Mouse (Mus musculus) kidney, adult 11 months (tissue): ENCODE measurements at regions not wholly inside any gene's neighbourhood (a gene's known extent, or its start where the extent isn't known, plus 50 kb on each side); places are given as distances from the start of the nearest gene placed in this dataset.
"Not testable (repeated sequence)": the region's sequence is repeated elsewhere in the genome, so short reads cannot be mapped to it uniquely, and the experiment has no call there.

Experiments
- DNase-seq: peaks from one replicate; pipeline ENCODE4 v3.0.0; 2022

GRCm38 (mm10) chr5:12639549-12639948 is 256.4 kb downstream of the Sema3d start:
- DNase-seq, result no peak

GRCm38 (mm10) chr5:12646269-12646668 is 263.1 kb downstream of the Sema3d start:
- no peak for DNase-seq

GRCm38 (mm10) chr5:12673666-12674065 is 290.5 kb downstream of the Sema3d start:
- DNase-seq, result no peak

DNA sequence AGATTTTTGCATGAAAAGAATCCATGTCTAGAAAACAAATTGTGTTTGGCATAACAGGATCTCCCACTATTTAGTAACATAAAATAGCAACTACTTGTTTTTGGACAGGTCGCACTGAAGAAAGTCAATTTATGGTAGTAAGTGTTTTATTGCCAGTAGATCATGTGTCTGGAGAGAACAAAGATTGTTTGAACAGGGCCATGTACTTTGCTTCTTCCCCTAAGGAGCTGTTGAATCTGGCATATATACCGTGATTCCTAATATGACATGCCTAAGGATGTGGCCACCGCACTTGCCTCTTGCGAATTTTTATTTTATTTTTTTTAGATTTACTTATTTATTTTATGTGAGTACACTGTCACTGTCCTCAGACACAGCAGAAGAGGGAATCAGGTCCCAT is 290.9 kb downstream of the Sema3d start:
- DNase-seq, result no peak

GRCm38 (mm10) chr5:12676712-12677111 is 293.5 kb downstream of the Sema3d start:
- no peak for DNase-seq

DNA sequence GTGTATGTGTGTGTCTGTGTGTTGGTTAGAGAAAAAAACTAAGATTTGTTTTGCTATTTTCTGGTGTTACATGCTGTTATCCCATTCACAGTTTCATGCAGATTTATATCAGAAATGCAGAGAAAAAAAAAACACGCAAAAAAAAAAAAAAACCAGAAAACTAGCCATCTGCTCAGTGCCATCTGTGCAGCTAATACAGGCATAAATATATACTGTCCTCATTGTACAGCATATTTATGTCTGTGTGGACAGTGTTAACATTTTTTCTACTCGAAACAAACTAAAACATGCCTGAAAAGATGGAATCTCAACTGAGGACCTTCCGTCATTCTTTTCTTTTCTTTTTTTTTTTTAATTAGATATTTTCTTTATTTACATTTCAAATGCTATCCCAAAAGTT is 331.7 kb downstream of the Sema3d start:
- DNase-seq, result no peak

GRCm38 (mm10) chr5:12751514-12751913 is 368.3 kb downstream of the Sema3d start:
- DNase-seq, result no peak

DNA sequence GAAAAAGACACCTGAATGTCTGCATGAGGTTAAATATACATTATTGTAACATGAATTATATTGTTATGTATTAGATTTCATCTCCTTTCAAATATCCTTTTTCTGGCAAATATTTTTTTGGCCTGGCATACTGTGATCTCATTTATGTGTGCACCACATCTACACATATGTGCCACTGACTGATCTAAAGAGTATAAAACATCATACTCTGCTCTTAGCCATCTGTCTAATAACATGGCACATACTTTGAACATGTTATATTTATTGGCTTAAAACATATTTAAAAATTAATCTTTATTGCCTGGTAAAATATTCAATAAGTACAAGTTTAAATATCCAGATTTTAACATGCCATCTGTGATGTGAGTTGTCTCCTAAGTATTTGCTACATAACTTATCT is 365.6 kb upstream of the Sema3a start:
- no peak for DNase-seq

- no peak for DNase-seq
These were observed 357.8 kb upstream of the Sema3a start for GRCm38 (mm10) chr5:12767383-12767782.

DNA sequence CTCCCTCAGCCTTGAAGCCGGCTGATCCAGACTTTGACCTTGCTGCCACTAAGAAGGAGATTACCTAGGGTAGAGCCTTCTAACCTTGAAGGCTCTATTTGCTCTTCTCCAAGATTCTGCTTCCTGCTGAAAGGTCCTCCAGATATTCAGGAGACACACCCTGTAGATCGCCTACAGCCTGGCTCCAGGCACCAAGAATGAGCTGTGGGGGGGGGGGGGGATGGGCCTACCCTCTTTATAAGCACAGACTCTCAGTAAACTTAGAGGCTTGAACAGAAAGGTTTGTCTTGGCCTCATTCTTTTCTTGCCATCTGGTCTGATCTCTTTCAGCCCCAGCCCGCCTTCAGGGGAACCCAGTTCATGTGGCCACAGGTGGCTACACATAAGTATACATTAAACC is 342.5 kb upstream of the Sema3a start:
- DNase-seq, result no peak

- DNase-seq, result no peak
These were observed 316.5 kb upstream of the Sema3a start for GRCm38 (mm10) chr5:12808729-12809128.

DNA sequence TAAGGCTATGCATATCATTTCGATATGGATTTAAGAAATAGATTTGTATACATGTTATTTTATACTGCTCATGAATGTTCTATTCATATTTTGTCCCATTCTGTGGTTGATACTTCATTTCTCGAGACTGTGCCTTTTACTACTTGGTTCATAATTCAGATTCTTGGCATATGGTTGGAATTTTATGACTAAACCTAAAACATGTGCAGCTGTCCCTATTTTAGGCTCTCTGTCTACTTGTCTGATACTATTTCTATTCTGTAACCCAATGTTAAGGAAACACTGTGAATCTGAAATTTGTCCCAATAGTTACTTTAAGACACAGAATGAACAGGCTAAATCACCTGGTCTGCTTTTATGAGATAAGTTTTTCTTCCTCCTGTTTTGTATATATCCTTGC is 315.3 kb upstream of the Sema3a start:
- DNase-seq, result no peak

GRCm38 (mm10) chr5:12847207-12847606 is 278.0 kb upstream of the Sema3a start:
- not testable (repeated sequence) for DNase-seq

DNA sequence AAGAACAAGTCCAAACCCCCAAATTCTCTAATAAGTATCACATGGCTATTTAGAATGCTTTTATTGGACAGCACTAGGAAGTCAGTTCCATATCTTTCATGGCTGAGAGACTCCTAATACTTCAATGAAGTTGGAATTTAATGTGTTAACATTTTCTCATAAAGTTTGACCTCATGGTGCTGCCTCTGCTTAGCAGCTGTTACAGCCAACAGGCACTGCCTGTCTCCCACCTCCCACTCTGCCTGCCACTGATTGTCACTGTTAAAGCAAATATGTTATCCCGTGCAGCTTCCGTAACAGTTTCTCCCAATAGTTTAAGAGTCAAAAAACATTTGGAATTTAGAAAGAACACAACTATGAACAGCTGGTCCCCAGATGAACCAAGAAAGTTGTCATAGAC is 268.3 kb upstream of the Sema3a start:
- DNase-seq, result no peak

DNA sequence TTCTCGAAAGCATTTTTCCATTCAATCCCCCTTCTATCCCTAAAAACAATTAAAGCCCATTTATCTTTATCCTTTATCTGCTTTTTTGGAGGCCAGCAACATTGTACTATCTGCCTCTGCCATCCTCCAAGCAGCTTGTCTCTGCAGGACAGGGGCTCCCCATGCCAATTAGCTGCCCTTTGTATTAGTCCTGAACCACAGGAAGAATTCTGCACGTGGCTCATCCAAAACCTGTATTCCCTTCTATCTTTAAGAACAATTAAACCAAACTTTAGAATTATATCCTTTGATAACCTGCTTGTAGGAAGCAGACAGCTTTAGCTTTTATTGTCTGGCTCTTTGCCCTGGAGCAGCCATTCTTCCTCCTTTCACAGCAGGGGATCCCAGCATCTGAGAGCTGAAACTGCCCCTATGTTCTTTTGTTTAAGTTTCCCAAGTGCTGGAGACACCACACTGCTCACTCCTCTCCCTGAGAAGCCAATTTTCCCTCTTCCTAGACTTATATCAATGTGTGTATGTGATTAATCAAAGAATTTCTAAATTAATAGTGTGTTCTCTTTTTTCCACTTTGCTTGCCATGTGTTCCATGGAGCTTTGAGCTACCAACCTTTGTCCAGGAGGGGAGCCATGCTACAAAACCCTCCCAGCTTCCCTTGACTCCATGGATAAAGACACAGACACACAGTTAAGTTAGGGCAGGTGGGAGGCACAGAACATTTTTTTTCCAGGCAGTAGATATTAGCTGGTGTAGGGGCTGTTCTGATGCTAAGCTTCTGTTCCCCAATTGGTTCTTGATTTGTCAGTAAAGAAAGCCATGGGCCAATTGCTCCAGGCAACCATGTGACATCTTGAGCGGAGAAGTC is 256.6 kb upstream of the Sema3a start:
- DNase-seq, result no peak

DNA sequence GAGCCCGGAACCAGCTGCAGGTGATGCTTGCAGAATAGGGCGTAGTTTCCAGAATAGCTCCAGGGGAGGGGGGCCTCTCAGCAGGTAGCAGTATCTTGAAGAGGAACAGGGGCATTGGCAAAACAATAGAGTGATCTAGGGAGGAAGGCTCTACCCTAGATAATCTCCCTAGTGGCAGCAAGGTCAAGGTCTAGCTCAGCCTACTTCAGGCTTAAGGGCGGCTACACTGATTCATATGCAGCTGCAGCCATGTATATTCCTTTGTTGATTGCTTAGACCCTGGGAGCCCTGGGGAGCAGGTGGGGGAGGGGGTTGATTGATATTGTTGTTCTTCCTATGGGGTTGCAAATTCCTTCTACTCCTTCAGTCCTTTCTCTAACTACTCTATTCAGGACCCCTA is 252.3 kb upstream of the Sema3a start:
- DNase-seq, result no peak

DNA sequence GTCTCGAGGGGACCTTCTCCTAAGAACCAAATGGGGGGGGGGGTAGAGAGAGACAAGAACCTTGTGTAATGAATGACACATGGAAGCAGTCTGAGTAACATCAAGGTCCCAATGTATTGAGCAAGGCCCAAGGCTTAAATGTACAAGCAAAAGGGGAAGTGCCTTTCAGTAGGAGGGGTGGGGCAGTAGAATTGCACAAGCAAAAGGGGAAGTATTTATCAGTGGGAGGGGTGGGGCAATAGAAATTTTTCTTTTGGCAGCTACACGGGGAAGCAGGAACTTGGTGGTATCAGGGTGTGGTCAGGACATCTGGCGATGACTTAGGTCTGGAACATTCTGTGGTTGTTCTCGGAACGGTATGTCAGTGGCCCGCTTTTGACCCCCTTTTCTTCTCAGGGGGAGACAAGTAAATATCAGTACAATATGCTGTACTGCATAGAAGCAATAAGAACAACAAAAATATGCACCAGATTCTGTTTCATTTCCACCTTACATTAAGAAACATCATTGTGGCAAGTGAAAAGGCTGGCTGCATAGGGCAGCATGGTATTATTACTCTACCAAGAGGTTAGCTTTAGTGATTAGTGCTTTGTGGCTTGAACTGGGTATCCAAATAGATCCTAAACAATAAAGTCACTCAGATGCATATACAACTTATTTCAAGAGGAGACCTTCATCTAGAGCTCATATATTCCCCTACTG is 247.5 kb upstream of the Sema3a start:
- DNase-seq, result no peak

GRCm38 (mm10) chr5:12892333-12892732 is 232.9 kb upstream of the Sema3a start:
- DNase-seq, result no peak

DNA sequence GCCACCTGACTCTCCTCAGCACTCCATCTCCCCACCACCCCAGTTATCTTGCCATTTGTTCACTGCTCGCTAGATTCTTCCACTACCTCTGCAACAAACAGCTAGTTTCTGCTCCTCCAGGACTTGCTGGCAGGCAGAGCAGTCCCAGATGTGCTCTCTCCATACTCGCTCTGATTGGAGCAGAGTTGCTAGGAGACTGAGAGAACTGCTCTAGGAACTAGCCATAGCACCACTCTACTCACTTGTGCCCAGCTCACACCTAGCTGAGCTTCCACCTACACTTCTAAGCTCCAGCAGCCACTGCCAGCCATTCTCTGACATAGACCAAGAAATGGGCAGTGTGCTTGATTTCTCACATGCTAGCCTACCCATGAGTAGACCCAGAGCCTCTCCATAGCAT is 230.6 kb upstream of the Sema3a start:
- DNase-seq, result no peak

GRCm38 (mm10) chr5:12910741-12911140 is 214.5 kb upstream of the Sema3a start:
- DNase-seq, result no peak

DNA sequence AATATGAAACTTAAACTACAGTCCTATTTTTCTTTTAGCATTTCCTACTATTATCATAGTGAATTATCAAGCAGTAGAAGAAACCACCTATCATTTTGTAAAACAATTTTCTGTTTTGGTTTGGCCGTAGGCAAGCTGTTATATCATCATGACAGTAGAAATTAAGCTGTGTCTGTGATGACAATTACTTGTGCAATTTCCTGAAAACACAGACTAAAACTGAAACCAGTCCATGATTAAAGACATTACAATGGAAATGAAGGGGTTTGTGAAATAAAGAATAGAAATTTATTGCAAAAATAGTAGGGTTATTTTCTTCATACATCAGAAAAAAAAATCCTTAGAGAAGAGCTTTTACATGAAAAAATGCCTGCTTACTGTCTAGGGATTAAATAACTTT is 210.8 kb upstream of the Sema3a start:
- no peak for DNase-seq

- no peak for DNase-seq
These were observed 205.9 kb upstream of the Sema3a start for GRCm38 (mm10) chr5:12919335-12919734.

DNA sequence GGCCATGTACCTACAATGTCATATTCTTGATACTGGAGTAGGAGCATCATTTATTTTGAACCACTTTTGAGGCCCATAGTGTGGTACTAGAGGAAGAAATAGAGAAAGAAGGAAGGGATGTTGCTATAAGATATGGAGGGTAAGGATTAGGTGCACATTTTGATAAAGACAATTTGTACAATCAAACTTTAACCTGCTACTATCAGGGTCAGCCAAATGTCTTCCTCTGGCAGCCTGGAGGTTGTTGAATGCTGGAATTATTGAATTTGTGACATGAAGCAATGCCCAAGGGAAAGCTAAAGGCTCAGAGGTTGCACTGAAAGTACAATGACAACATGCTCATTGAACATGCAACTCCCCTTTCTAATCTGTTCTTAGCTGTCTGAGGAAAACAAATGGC is 202.3 kb upstream of the Sema3a start:
- DNase-seq, result no peak

GRCm38 (mm10) chr5:12925466-12925865 is 199.7 kb upstream of the Sema3a start:
- DNase-seq, result no peak

DNA sequence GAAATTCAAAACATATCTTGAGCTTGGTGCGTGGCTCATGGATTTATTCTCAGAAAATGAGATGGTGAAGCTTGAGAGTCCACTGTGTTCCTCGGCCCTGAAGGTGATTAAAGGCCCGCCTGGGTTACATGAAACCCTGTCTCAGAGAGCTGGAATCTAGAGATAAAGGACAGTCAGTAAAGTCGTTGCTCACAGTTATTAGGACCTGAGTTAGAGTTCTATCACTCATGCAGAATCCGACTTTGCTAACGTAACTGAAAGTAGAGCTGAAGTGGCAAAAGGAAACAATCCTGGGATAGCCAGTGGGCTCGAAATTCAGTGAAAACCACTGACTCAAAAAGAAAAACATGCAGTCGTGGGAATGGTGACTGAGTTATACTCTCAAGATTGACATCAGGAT is 198.9 kb upstream of the Sema3a start:
- no peak for DNase-seq
